Mouse (Mus musculus) embryonic facial prominence, embryonic 11.5 days (tissue): ENCODE results near the gene Afg1l. TPM values are rescaled to one million over a fixed set of nuclear protein-coding genes. Genes with fewer than 3 reads are reported as not detected.

Experiments used
- ATAC-seq: fragments of 200-750 bp; cut with Nextera tagmentation; replicated peaks from 2 replicates; pipeline ENCODE4 v1.8.0; 2017; ENCODE audit warnings: low read depth; ENCODE audit not compliant: insufficient number of reproducible peaks, low FRiP score, low TSS enrichment
- DNase-seq: peaks from one replicate; pipeline ENCODE4 v3.0.0-alpha.2; 2015; ENCODE audit warnings: low spot score
- H3K27ac ChIP-seq: fragments of 300-500 bp; sonication (generic); replicated peaks from 2 replicates; pipeline ENCODE4 v1.5.1; 2014; ENCODE audit warnings: mild to moderate bottlenecking, low read depth, low read length, control low read depth
- H3K27me3 ChIP-seq: fragments of 300-500 bp; sonication (generic); 2 replicates; pipeline ENCODE4 v1.6.1; 2014; ENCODE audit warnings: mild to moderate bottlenecking, low read length, moderate library complexity, mixed read lengths; ENCODE audit not compliant: control insufficient read depth, insufficient read depth
- H3K36me3 ChIP-seq: fragments of 300-500 bp; sonication (generic); replicated peaks from 2 replicates; pipeline ENCODE4 v1.6.1; 2014; ENCODE audit warnings: low read depth, mild to moderate bottlenecking, low read length, moderate library complexity, mixed read lengths; ENCODE audit not compliant: control insufficient read depth, insufficient read depth
- H3K4me1 ChIP-seq: fragments of 300-500 bp; sonication (generic); 2 replicates; pipeline ENCODE4 v1.6.1; 2014; ENCODE audit warnings: low read length, mixed read lengths; ENCODE audit not compliant: control insufficient read depth, insufficient read depth
- H3K4me2 ChIP-seq: fragments of 300-500 bp; sonication (generic); 2 replicates; pipeline ENCODE4 v1.6.1; 2014; ENCODE audit warnings: low read depth, mild to moderate bottlenecking, control low read depth, low read length, moderate library complexity
- H3K4me3 ChIP-seq: fragments of 300-500 bp; sonication (generic); 2 replicates; pipeline ENCODE4 v1.5.1; 2014; ENCODE audit warnings: low read depth, low read length, control low read depth
- H3K9ac ChIP-seq: fragments of 300-500 bp; sonication (generic); replicated peaks from 2 replicates; pipeline ENCODE4 v1.6.1; 2014; ENCODE audit warnings: mild to moderate bottlenecking, control low read depth, low read length
- H3K9me3 ChIP-seq: fragments of 300-500 bp; sonication (generic); replicated peaks from 2 replicates; pipeline ENCODE4 v1.6.1; 2016; ENCODE audit warnings: mild to moderate bottlenecking, low read length, inconsistent platforms, mixed read lengths; ENCODE audit not compliant: control insufficient read depth
- WGBS: fragments of 180-500 bp; shearing (Covaris S2); extraction: QIAGEN DNeasy Blood & Tissue Kit; methylation state at CpG from one replicate; pipeline ENCODE4 v1.1.7; 2014; 5-methylcytosine and 5-hydroxymethylcytosine counted together
- polyA plus RNA-seq: library from polyadenylated mRNA; unstranded; fragments of >200 nt; fragmentation: Nextera tagmentation; extraction: Ambion mirVana; gene quantifications from 2 replicates; pipeline ENCODE4 v1.2.1, GENCODE M21; 2014

Afg1l gene
- polyA plus RNA-seq, 1 experiment from 2014 or later, result 6.2 TPM

DNA sequence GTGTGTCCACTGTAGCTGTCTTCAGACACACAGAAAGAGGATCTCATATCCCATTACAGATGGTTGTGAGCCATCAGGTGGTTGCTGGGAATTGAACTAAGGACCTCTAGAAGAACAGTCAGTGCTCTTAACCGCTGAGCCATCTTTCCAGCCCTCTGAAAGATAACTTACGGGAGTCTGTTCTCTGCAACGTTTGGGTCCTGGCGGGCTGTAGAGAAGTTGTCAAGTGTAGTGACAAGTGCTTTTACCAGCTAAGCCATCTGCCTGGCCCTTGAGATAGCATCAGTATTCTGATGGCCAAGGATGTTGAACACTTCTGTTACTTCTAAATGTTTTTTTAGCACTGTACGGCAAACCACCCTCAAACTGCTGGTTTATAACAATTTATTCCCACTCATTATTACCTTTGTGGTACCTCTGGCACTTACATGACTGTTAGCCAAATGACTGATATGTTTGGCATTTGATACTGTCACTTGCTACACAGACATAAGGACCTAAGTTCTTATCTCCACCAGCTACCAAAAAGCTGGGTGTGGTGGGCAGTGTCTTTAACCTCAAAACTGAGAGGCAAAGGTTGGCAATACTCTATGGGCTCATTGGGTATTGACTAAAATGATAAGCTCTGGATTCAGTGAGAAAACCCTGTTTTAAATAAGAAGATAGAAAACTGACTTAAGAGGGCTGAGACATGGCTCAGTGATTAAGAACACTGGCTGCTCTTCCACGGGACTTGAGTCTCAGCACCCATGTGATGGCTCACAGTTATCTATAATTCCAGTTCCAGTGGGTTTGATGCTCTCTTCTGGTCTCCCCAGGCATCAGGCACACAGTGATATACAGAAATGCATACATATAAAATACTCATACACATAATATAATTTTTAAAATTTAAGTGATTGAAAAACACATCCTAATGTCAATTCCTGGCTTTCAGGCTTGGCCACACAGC, 33.1 kb upstream of the Afg1l start:
- Histone ChIP-seq H3K36me3 (no peaks in the 10 kb centered on the region; the same call in 1 of the 2 replicates), H3K4me2 (no peak overlapping the region), H3K27me3 (no peaks in the 10 kb centered on the region), H3K9me3 (no peaks in the 10 kb centered on the region), H3K9ac (no peak overlapping the region), H3K4me1 (no peaks in the 10 kb centered on the region), H3K27ac (no peak overlapping the region), H3K4me3 (no peak overlapping the region)
- WGBS, result 94% methylated on average over 6 of the region's 6 CpGs
- no peak for DNase-seq
- ATAC-seq, result no peak

- no peak overlapping the region for H3K4me3 ChIP-seq
- no peaks in the 10 kb centered on the region for H3K9me3 ChIP-seq
- no peak overlapping the region for H3K27ac ChIP-seq
- DNase-seq (no peak), ATAC-seq (no peak)
- WGBS, result 86% methylated on average over 6 of the region's 6 CpGs
- no peaks in the 10 kb centered on the region for H3K4me1 ChIP-seq
- no peak overlapping the region for H3K4me2 ChIP-seq
- H3K9ac ChIP-seq, result no peak overlapping the region
- no peaks in the 10 kb centered on the region; the same call in 1 of the 2 replicates for H3K36me3 ChIP-seq
- no peaks in the 10 kb centered on the region for H3K27me3 ChIP-seq
These were observed 31.8 kb upstream of the Afg1l start for GRCm38 (mm10) chr10:42510141-42510540.

- 87% methylated on average over 10 of the region's 10 CpGs for WGBS
- ATAC-seq, result no peak
- no peak overlapping the region for H3K4me2 ChIP-seq
These were observed 25.8 kb upstream of the Afg1l start for GRCm38 (mm10) chr10:42504096-42504710.

GRCm38 (mm10) chr10:42502349-42503111, 24.2 kb upstream of the Afg1l start:
- Histone ChIP-seq H3K27me3 (no peaks in the 10 kb centered on the region), H3K9ac (peak overlapping the region; percentile 90), H3K27ac (peak overlapping the region; percentile 94), H3K36me3 (no peaks in the 10 kb centered on the region), H3K4me1 (peaks cover 2% of the 10 kb centered on the region; the same call in 1 of the 2 replicates), H3K4me3 (peak overlapping the region; percentile 93), H3K4me2 (peak overlapping the region; percentile 78), H3K9me3 (no peaks in the 10 kb centered on the region)
- ATAC-seq (peak; percentile 34; the same call in 1 of the 2 replicates), DNase-seq (peak; percentile 49)
- 1% methylated on average over 54 of the region's 55 CpGs for WGBS

More at GRCm38 (mm10) chr10:42504096-42504710, 25.8 kb upstream of the Afg1l start:
- Histone ChIP-seq H3K9ac (no peak overlapping the region), H3K36me3 (no peaks in the 10 kb centered on the region), H3K27ac (no peak overlapping the region), H3K27me3 (no peaks in the 10 kb centered on the region), H3K9me3 (no peaks in the 10 kb centered on the region), H3K4me1 (peaks cover 2% of the 10 kb centered on the region; the same call in 1 of the 2 replicates), H3K4me3 (no peak overlapping the region)
- DNase-seq, result no peak

DNA sequence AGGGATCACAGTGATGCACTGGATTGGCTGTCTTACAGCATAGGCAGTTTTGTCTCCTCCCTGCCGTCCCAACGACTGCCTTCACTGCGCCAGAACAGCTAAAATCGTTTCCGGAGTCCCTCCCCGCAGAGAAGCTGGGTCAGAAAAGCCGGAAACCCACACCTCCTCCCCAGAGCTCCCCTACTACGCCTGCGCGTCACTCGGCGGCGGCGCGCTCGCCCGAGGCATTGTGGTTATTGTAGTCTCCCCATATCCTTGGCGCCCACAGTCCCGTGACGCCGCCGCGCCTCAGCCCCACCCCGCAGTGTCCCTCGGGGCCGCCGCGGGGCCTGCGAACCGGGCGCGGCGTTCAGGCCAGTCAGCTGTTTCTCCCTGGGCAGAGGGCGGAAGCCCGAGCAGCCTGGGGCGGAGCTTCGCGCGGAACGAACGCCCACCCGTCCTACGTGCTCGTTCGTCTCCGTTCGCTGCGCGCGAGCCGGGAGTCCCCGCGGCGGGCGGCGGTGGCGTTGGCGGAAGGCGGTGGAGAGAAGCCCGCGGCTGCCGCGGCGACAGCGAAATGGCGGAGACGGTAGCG, 23.5 kb upstream of the Afg1l start, which contains the start of gene Snx3:
Gene Snx3 (plus strand): TSS at position 256 of the 574 bp plus-strand sequence.
- under 1% methylated on average over 67 of the region's 68 CpGs for WGBS
- H3K4me3 ChIP-seq, result peak within 1 kb of the TSS; percentile 93
- H3K4me1 ChIP-seq, result peaks cover 2% of the 10 kb centered on the region; the same call in 1 of the 2 replicates
- H3K27ac ChIP-seq, result peak within 1 kb of the TSS; percentile 94
- H3K9me3 ChIP-seq, result no peaks in the 10 kb centered on the region
- H3K27me3 ChIP-seq, result no peaks in the 10 kb centered on the region
- peak within 1 kb of the TSS; percentile 90 for H3K9ac ChIP-seq
- H3K4me2 ChIP-seq, result peak within 1 kb of the TSS; percentile 78
- H3K36me3 ChIP-seq, result no peaks in the 10 kb centered on the region
- ATAC-seq, result peak; percentile 97
- DNase-seq, result peak; percentile 95

GRCm38 (mm10) chr10:42501161-42501560, 22.8 kb upstream of the Afg1l start:
- H3K4me1 ChIP-seq, result peaks cover 2% of the 10 kb centered on the region; the same call in 1 of the 2 replicates
- H3K4me3 ChIP-seq, result peak overlapping the region; percentile 93
- ATAC-seq (peak; percentile 12; the same call in 1 of the 2 replicates), DNase-seq (no peak)
- no peak overlapping the region for H3K4me2 ChIP-seq
- H3K27ac ChIP-seq, result peak overlapping the region; percentile 73
- WGBS, result 90% methylated on average over 5 of the region's 5 CpGs
- no peaks in the 10 kb centered on the region for H3K36me3 ChIP-seq
- H3K9me3 ChIP-seq, result no peaks in the 10 kb centered on the region
- no peaks in the 10 kb centered on the region for H3K27me3 ChIP-seq
- peak overlapping the region; percentile 10 for H3K9ac ChIP-seq

GRCm38 (mm10) chr10:42500611-42501010, 22.2 kb upstream of the Afg1l start:
- 93% methylated on average over 8 of the region's 8 CpGs for WGBS
- no peak overlapping the region for H3K9ac ChIP-seq
- no peak overlapping the region for H3K27ac ChIP-seq
- H3K36me3 ChIP-seq, result no peaks in the 10 kb centered on the region
- ATAC-seq (no peak), DNase-seq (no peak)
- peaks cover 2% of the 10 kb centered on the region; the same call in 1 of the 2 replicates for H3K4me1 ChIP-seq
- H3K27me3 ChIP-seq, result no peaks in the 10 kb centered on the region
- H3K4me2 ChIP-seq, result no peak overlapping the region
- H3K4me3 ChIP-seq, result no peak overlapping the region
- H3K9me3 ChIP-seq, result no peaks in the 10 kb centered on the region
